Mouse (Mus musculus) kidney, adult 11 months (tissue): ENCODE measurements around the gene Klrc1.
"Not testable (repeated sequence)": the region's sequence is repeated elsewhere in the genome, so short reads cannot be mapped to it uniquely, and the experiment has no call there.

ENCODE experiments used
- DNase-seq: peaks from one replicate; pipeline ENCODE4 v3.0.0; 2022

Gene Klrc1

GRCm38 (mm10) chr6:129678873-129679272, at the start of gene Klrc1:
Gene Klrc1 (minus strand): TSS chr6:129678973.
- DNase-seq: no peak

- no peak for DNase-seq
Measured at GRCm38 (mm10) chr6:129727237-129727636, 48.5 kb upstream of the Klrc1 start.

GRCm38 (mm10) chr6:129721390-129721789, 42.6 kb upstream of the Klrc1 start:
- DNase-seq: no peak

DNA sequence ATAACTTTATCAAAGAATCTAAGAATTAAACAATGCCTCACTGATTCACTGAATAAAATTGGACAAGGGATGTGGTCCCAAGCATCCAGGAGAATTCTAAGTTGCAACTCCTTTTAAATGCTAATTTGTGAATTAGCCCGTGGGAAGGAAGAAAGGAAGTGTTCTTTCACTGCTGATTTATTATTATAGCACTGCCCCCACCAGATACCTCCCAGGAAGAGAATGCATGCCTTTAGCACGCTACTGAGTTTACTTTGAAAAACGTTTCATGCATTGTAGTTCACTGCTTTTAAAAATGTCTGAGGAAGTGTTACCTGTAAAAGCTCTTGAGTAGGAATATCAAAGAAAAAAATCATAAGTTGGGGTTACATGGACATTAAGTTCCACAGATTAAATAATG, 41.7 kb upstream of the Klrc1 start:
- DNase-seq: no peak

DNA sequence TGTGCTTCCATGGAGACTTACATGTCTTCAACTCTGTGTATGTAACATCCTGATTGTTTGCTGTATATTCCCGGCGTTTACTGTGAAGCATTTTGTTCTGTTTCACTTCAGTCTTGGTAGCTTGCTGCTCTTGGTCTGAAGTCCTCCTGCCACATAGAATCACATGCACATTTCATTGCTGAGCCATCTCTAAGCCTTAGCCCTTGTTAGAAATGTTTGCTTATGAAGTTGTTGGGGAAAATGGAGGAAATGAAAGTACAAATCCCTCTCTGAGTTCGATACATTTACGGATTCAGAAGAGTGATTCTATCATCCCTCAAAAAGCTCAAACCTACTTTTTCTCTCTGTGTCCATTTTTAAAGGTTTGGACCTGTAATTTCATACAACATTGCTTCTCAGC, 38.3 kb upstream of the Klrc1 start, which contains the start of gene Klri1:
Klri1 (minus strand) TSS at position 101 of the 400 bp plus-strand sequence.
- no peak for DNase-seq

- no peak for DNase-seq
Measured at GRCm38 (mm10) chr6:129713566-129713965, 34.8 kb upstream of the Klrc1 start.

GRCm38 (mm10) chr6:129691436-129691835, 12.7 kb upstream of the Klrc1 start:
- DNase-seq: not testable (repeated sequence)

DNA sequence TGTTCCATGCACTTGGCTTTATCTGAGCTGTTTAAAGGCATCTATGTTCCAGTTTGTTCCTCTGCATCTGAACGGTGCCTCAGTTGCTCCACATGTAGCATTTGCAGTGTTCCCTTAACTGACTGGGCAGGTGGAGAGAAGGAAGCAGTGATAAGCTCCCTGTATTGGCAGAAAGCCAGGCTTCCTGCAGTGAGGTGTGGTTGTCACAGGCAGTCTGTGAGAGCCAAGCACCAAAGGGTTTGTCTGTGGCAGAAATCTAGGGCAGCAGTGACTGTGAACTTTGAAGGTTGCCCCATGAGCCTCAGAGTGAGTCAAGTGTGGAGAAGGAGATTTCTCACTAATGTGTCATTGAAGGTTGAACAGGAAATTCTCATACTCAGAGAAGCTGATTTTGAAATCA, 1.6 kb upstream of the Klrc1 start:
- DNase-seq: no peak

- not testable (repeated sequence) for DNase-seq
Measured at GRCm38 (mm10) chr6:129661301-129661700, 17.5 kb downstream of the Klrc1 start.

DNA sequence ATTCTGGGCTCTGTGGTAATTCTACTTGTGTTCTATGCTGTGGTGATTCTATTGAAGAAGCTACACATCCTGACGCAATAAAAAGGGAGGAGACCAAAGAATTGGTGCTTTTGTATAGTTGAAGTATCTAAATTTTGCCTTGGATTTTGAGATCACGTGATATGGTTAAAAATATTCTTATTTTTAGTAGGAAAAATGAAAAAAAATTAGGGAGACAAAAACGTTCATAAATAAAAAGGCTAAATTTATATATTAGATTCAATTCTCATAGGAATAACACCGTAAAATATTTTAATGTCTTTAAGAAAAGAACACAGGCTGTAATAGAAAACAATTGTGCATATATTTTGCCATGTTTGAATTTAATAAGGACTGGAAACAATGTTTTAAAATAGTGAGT, 18.2 kb downstream of the Klrc1 start, which contains the start of gene Klrc2:
Klrc2 (minus strand) TSS at position 101 of the 400 bp plus-strand sequence.
- not testable (repeated sequence) for DNase-seq

GRCm38 (mm10) chr6:129644054-129644453, 34.7 kb downstream of the Klrc1 start:
- DNase-seq: not testable (repeated sequence)

GRCm38 (mm10) chr6:129643237-129643636, 35.5 kb downstream of the Klrc1 start, which contains the start of gene Klrc3:
Gene Klrc3 (minus strand): TSS chr6:129643337.
- not testable (repeated sequence) for DNase-seq

DNA sequence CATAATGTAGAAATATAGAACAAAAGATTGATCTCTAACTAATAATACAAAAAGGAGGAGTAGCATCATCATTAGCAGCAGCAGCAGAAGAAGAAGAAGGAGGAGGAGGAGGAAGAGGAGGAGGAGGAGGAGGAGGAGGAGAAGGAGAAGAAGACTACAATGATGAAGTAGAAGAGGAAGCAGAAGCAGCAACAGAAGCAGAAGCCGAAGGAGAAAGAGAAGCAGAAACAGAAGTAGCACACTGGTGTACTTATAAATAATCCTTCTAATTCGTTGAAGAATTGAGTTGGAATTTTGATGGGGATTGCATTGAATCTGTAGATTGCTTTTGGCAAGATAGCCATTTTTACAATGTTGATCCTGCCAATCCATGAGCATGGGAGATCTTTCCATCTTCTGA, 47.7 kb downstream of the Klrc1 start:
- not testable (repeated sequence) for DNase-seq

DNA sequence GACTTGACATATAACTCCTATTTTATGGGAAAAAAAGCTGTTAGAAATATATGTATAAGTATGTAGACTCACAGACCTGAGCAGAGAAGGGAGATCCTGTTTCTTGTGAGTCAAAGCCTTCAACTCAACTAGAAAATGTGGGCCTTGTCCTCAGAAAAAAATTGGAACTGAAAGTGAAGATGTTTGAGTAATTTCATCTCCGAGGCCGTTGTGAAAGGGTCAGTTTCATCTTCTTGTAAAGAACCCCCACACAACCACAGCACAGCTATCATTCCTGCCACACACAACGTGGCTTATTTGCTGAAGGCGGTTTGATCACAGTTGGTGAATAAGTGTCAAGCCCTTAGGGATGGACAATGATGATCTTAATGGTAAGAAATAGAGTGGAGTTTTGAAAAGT, 55.0 kb downstream of the Klrc1 start, which contains the start of gene Klrk1:
Klrk1 (minus strand) TSS at position 130 of the 400 bp plus-strand sequence.
- no peak for DNase-seq
